Mouse (Mus musculus): ENCODE measurements around the gene Dynll1. TPM values are rescaled to one million over a fixed set of nuclear protein-coding genes. Genes with fewer than 3 reads are reported as not detected.

Gene Dynll1
- total and polyA plus RNA-seq, 3 experiments: 65.1 to 85.6 (median 65.2) TPM

- H3K9ac ChIP-seq (ENCODE audit: low read depth, low read length): no peak overlapping the region
- DNase-seq: no peak
- no peaks in the 10 kb centered on the region for H3K27me3 ChIP-seq (ENCODE audit: control insufficient read depth, insufficient read depth, low read length)
- H3K27ac ChIP-seq: no peak overlapping the region
- peaks cover 14% of the 10 kb centered on the region for H3K79me2 ChIP-seq (replicated peaks; ENCODE audit: control insufficient read depth, insufficient read depth, low read length)
- WGBS: 58% methylated on average over 1 of the region's 1 CpGs
- H3K4me1 ChIP-seq (ENCODE audit: control insufficient read depth, insufficient read depth, low read length): peaks cover 14% of the 10 kb centered on the region
- no peak for TF ChIP-seq CTCF (IDR thresholded peaks at IDR 0.05)
- TF ChIP-seq EP300 (IDR thresholded peaks at IDR 0.05; ENCODE audit: insufficient read depth, low read depth, low read length): no peak
- TF ChIP-seq POLR2A (IDR thresholded peaks at IDR 0.05; ENCODE audit: insufficient read depth, low read depth, low read length): no peak
- H3K4me3 ChIP-seq: no peak overlapping the region
- intact Hi-C loops (cut with DNase I): no loop called here
- peaks cover 3% of the 10 kb centered on the region; the same call in 1 of the 2 replicates for H3K36me3 ChIP-seq (ENCODE audit: control insufficient read depth, insufficient read depth, low read length)
Observed at GRCm38 (mm10) chr5:115261880-115262279, 38.9 kb downstream of the Dynll1 start.

GRCm38 (mm10) chr5:115261141-115261540 is 39.7 kb downstream of the Dynll1 start:
- H3K79me2 ChIP-seq (replicated peaks; ENCODE audit: control insufficient read depth, insufficient read depth, low read length): peaks cover 14% of the 10 kb centered on the region
- WGBS: 58% methylated on average over 8 of the region's 8 CpGs
- peaks cover 9% of the 10 kb centered on the region for H3K4me1 ChIP-seq (ENCODE audit: control insufficient read depth, insufficient read depth, low read length)
- intact Hi-C loops (cut with DNase I): no loop called here
- peaks cover 3% of the 10 kb centered on the region; the same call in 1 of the 2 replicates for H3K36me3 ChIP-seq (ENCODE audit: control insufficient read depth, insufficient read depth, low read length)
- DNase-seq: no peak
- no peaks in the 10 kb centered on the region for H3K27me3 ChIP-seq (ENCODE audit: control insufficient read depth, insufficient read depth, low read length)
- no peak overlapping the region for H3K4me3 ChIP-seq
- H3K27ac ChIP-seq: peak overlapping the region; percentile 11; the same call in 1 of the 2 replicates
- no peak overlapping the region for H3K9ac ChIP-seq (ENCODE audit: low read depth, low read length)
- TF ChIP-seq CTCF (IDR thresholded peaks at IDR 0.05) (no peak), POLR2A (IDR thresholded peaks at IDR 0.05; ENCODE audit: insufficient read depth, low read depth, low read length) (no peak), EP300 (IDR thresholded peaks at IDR 0.05; ENCODE audit: insufficient read depth, low read depth, low read length) (no peak)

GRCm38 (mm10) chr5:115260356-115260755 is 40.4 kb downstream of the Dynll1 start:
- no peaks in the 10 kb centered on the region for H3K27me3 ChIP-seq (ENCODE audit: control insufficient read depth, insufficient read depth, low read length)
- H3K36me3 ChIP-seq (ENCODE audit: control insufficient read depth, insufficient read depth, low read length): peaks cover 3% of the 10 kb centered on the region
- H3K9ac ChIP-seq (ENCODE audit: low read depth, low read length): no peak overlapping the region
- H3K4me3 ChIP-seq: no peak overlapping the region
- no peak overlapping the region for H3K27ac ChIP-seq
- peaks cover 5% of the 10 kb centered on the region for H3K4me1 ChIP-seq (ENCODE audit: control insufficient read depth, insufficient read depth, low read length)
- peaks cover 14% of the 10 kb centered on the region for H3K79me2 ChIP-seq (replicated peaks; ENCODE audit: control insufficient read depth, insufficient read depth, low read length)
- 63% methylated on average over 6 of the region's 6 CpGs for WGBS
- intact Hi-C loops (cut with DNase I): no loop called here
- DNase-seq: peak in 1 of 2 experiments; percentile 30
- TF ChIP-seq POLR2A (IDR thresholded peaks at IDR 0.05; ENCODE audit: insufficient read depth, low read depth, low read length): no peak
- no peak for TF ChIP-seq CTCF (IDR thresholded peaks at IDR 0.05)
- TF ChIP-seq EP300 (IDR thresholded peaks at IDR 0.05; ENCODE audit: insufficient read depth, low read depth, low read length): no peak

GRCm38 (mm10) chr5:115256909-115257546 is 43.8 kb downstream of the Dynll1 start:
- Histone ChIP-seq H3K36me3 (ENCODE audit: control insufficient read depth, insufficient read depth, low read length) (peaks cover 3% of the 10 kb centered on the region), H3K27me3 (ENCODE audit: control insufficient read depth, insufficient read depth, low read length) (no peaks in the 10 kb centered on the region), H3K4me3 (no peak overlapping the region), H3K9ac (ENCODE audit: low read depth, low read length) (no peak overlapping the region), H3K27ac (no peak overlapping the region), H3K4me1 (ENCODE audit: control insufficient read depth, insufficient read depth, low read length) (peaks cover 1% of the 10 kb centered on the region; the same call in 1 of the 2 replicates), H3K79me2 (replicated peaks; ENCODE audit: control insufficient read depth, insufficient read depth, low read length) (peaks cover 10% of the 10 kb centered on the region)
- TF ChIP-seq EP300 (IDR thresholded peaks at IDR 0.05; ENCODE audit: insufficient read depth, low read depth, low read length) (no peak), POLR2A (IDR thresholded peaks at IDR 0.05; ENCODE audit: insufficient read depth, low read depth, low read length) (no peak), CTCF (IDR thresholded peaks at IDR 0.05) (no peak)
- DNase-seq: no peak
- 88% methylated on average over 10 of the region's 10 CpGs for WGBS
- intact Hi-C loops (cut with DNase I): no loop called here

GRCm38 (mm10) chr5:115255472-115255871 is 45.3 kb downstream of the Dynll1 start:
- Histone ChIP-seq H3K4me3 (no peak overlapping the region), H3K27ac (no peak overlapping the region), H3K36me3 (ENCODE audit: control insufficient read depth, insufficient read depth, low read length) (peaks cover 3% of the 10 kb centered on the region), H3K4me1 (ENCODE audit: control insufficient read depth, insufficient read depth, low read length) (peaks cover under 1% of the 10 kb centered on the region; the same call in 1 of the 2 replicates), H3K27me3 (ENCODE audit: control insufficient read depth, insufficient read depth, low read length) (no peaks in the 10 kb centered on the region), H3K79me2 (replicated peaks; ENCODE audit: control insufficient read depth, insufficient read depth, low read length) (peaks cover 10% of the 10 kb centered on the region), H3K9ac (ENCODE audit: low read depth, low read length) (no peak overlapping the region)
- 66% methylated on average over 1 of the region's 1 CpGs for WGBS
- DNase-seq: no peak
- intact Hi-C loops (cut with DNase I): no loop called here
- TF ChIP-seq POLR2A (IDR thresholded peaks at IDR 0.05; ENCODE audit: insufficient read depth, low read depth, low read length): no peak
- no peak for TF ChIP-seq CTCF (IDR thresholded peaks at IDR 0.05)
- TF ChIP-seq EP300 (IDR thresholded peaks at IDR 0.05; ENCODE audit: insufficient read depth, low read depth, low read length): no peak

Other genes starting within 250 kb of the Dynll1 start
- gene Gm10401, start 202.7 kb downstream of the Dynll1 start, total RNA-seq (2021): not detected
- not detected in 2 replicates for gene Gm10401, start 202.7 kb downstream of the Dynll1 start, polyA plus RNA-seq (2012; rRNA removed)
- gene Acads, start 181.7 kb downstream of the Dynll1 start, total RNA-seq (2021): 100 to 1,000 TPM; 199 to 228 TPM
- 256 and 333 TPM in 2 replicates for gene Acads, start 181.7 kb downstream of the Dynll1 start, polyA plus RNA-seq (2012; rRNA removed)
- gene Unc119b, start 166.0 kb downstream of the Dynll1 start, total RNA-seq (2021): 10 to 100 TPM; 15.8 to 22.0 TPM
- gene Unc119b, start 166.0 kb downstream of the Dynll1 start, polyA plus RNA-seq (2012; rRNA removed): 18.4 and 27.8 TPM in 2 replicates
- 10 to 100 TPM; 74.6 to 80.6 TPM for gene Mlec, start 142.8 kb downstream of the Dynll1 start, total RNA-seq (2021)
- gene Mlec, start 142.8 kb downstream of the Dynll1 start, polyA plus RNA-seq (2012; rRNA removed): 40.4 and 75.4 TPM in 2 replicates
- 1 to 10 TPM; 2.3 to 3.9 TPM for gene Cabp1, start 106.6 kb downstream of the Dynll1 start, total RNA-seq (2021)
- gene Cabp1, start 106.6 kb downstream of the Dynll1 start, polyA plus RNA-seq (2012; rRNA removed): 6.0 and 13.2 TPM in 2 replicates
- 10 to 100 TPM; 32.2 to 38.1 TPM for gene Pop5, start 65.2 kb downstream of the Dynll1 start, total RNA-seq (2021)
- 36.2 and 43.8 TPM in 2 replicates for gene Pop5, start 65.2 kb downstream of the Dynll1 start, polyA plus RNA-seq (2012; rRNA removed)
- gene Rnf10, start 28.1 kb downstream of the Dynll1 start, total RNA-seq (2021): 100 to 1,000 TPM; 391 to 397 TPM
- gene Rnf10, start 28.1 kb downstream of the Dynll1 start, polyA plus RNA-seq (2012; rRNA removed): 175 and 205 TPM in 2 replicates
- gene Coq5, start 21.3 kb downstream of the Dynll1 start, total RNA-seq (2021): 100 to 1,000 TPM; 140 to 146 TPM
- gene Coq5, start 21.3 kb downstream of the Dynll1 start, polyA plus RNA-seq (2012; rRNA removed): 57.1 and 84.0 TPM in 2 replicates
- gene Srsf9, start 26.2 kb upstream of the Dynll1 start, total RNA-seq (2021): 10 to 100 TPM; 14.9 to 16.1 TPM
- 11.8 and 15.3 TPM in 2 replicates for gene Srsf9, start 26.2 kb upstream of the Dynll1 start, polyA plus RNA-seq (2012; rRNA removed)
- 10 to 100 TPM; 18.1 to 19.8 TPM for gene Gatc, start 40.2 kb upstream of the Dynll1 start, total RNA-seq (2021)
- gene Gatc, start 40.2 kb upstream of the Dynll1 start, polyA plus RNA-seq (2012; rRNA removed): 18.2 and 19.9 TPM in 2 replicates
- gene Triap1, start 40.2 kb upstream of the Dynll1 start, total RNA-seq (2021): 10 to 100 TPM; 21.8 to 24.3 TPM
- 13.9 and 20.0 TPM in 2 replicates for gene Triap1, start 40.2 kb upstream of the Dynll1 start, polyA plus RNA-seq (2012; rRNA removed)
- gene Cox6a1, start 48.0 kb upstream of the Dynll1 start, total RNA-seq (2021): 100 to 1,000 TPM; 232 to 256 TPM
- 546 and 797 TPM in 2 replicates for gene Cox6a1, start 48.0 kb upstream of the Dynll1 start, polyA plus RNA-seq (2012; rRNA removed)
- gene Msi1, start 128.6 kb upstream of the Dynll1 start, total RNA-seq (2021): under 1 TPM; 0.55 to 0.99 TPM
- gene Msi1, start 128.6 kb upstream of the Dynll1 start, polyA plus RNA-seq (2012; rRNA removed): 0.61 and 0.64 TPM in 2 replicates
- not detected for gene Pla2g1b, start 165.3 kb upstream of the Dynll1 start, total RNA-seq (2021)
- not detected in 2 replicates for gene Pla2g1b, start 165.3 kb upstream of the Dynll1 start, polyA plus RNA-seq (2012; rRNA removed)
- 10 to 100 TPM; 15.3 to 18.8 TPM for gene Sirt4, start 183.7 kb upstream of the Dynll1 start, total RNA-seq (2021)
- 25.1 and 31.3 TPM in 2 replicates for gene Sirt4, start 183.7 kb upstream of the Dynll1 start, polyA plus RNA-seq (2012; rRNA removed)
- 10 to 100 TPM; 35.9 to 37.1 TPM for gene Pxn, start 205.7 kb upstream of the Dynll1 start, total RNA-seq (2021)
- 51.9 and 56.5 TPM in 2 replicates for gene Pxn, start 205.7 kb upstream of the Dynll1 start, polyA plus RNA-seq (2012; rRNA removed)